Mouse (Mus musculus): Measurements from ENCODE around the gene Hoxc8. TPM values are rescaled to one million over a fixed set of nuclear protein-coding genes. Genes with fewer than 3 reads are reported as not detected.
A peak's percentile ranks its signal among the peaks of the same experiment; 100 is the strongest.

Gene Hoxc8
- polyA plus RNA-seq (2016; fragmentation: Nextera tagmentation; extraction: Ambion mirVana) = 0.06 and 1.7 TPM in 2 replicates

DNA sequence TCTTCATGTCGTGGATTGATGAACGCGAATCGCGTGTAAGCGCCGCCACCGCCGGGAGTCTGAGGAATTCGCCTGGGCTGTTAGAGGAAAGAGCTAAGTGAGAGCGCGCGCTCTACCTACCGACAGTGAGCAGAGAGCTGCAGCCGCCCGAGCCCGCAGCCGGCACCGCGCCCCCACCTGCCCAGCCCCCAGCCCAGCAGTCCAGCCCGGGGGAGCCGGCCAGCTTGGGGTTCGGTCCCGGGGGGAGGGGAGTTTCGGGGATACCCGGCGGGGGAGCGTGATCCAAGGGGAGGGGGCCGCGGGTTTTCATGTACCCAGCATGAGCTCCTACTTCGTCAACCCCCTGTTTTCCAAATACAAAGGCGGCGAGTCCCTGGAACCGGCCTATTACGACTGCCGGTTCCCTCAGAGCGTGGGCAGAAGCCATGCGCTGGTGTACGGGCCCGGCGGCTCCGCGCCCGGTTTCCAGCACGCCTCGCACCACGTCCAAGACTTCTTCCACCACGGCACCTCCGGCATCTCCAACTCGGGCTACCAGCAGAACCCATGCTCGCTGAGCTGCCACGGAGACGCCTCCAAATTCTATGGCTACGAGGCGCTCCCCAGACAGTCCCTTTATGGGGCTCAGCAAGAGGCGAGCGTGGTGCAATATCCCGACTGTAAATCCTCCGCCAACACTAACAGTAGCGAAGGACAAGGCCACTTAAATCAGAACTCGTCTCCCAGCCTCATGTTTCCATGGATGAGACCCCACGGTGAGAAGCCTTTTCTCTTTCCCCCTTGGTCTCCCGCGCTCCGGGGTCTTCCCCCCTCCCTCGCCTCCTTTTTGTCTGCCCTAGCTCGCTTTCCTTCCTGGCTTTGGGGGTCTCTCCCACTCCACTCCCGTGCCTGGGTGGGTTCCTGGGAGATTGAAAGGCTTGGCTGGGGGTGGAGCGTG, at the start of gene Hoxc8:
Hoxc8 (plus strand) TSS at position 147 of the 937 bp plus-strand sequence.
- 1% methylated on average over 66 of the region's 69 CpGs for WGBS
- H3K36me3 ChIP-seq = no peaks in the 10 kb centered on the region
- peaks cover 99% of the 10 kb centered on the region for H3K27me3 ChIP-seq (ENCODE audit: insufficient read depth, poor library complexity, severe bottlenecking)
- no peak within 1 kb of the TSS for H3K27ac ChIP-seq
- no peak for DNase-seq (ENCODE audit: low spot score)
- peaks cover 9% of the 10 kb centered on the region; the same call in 1 of the 2 replicates for H3K4me1 ChIP-seq
- H3K9me3 ChIP-seq = no peaks in the 10 kb centered on the region
- H3K4me3 ChIP-seq = peak within 1 kb of the TSS; percentile 36

DNA sequence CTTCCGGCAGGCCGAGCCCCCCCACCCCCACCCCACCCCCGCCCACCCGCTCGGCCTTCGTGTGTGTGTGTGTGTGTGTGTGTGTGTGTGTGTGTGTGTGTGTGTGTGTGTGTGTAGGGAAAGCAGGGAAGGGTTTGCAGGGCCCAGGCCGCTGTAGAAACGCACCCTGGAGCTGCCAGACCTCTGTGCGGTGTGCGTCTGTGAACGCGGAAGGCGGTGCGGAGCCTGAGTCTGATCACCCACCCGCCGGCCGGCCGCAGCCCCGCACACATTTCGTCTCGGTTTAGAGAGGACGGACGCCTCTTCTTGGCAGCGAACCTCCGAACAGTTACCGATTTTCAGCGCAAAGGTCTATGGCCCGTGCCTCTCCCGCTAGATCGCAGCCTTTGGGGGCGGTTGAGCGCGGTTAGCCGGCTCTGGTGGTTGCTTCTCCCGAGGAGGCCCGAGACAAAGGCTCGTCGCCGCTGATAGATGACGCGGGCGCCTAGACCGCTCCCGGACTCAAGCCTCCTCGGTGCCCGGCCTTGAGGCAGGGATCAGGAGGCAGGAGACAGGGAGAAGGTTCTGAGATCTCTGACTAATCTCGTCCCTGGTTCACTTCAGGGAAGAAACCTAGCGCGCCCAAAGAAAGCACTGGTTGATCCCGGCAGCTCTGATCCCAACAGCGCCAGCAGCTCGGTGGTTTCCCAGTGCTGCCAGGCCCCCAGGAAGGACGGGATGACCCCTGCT, 47.5 kb upstream of the Hoxc8 start:
- DNase-seq (ENCODE audit: low spot score) = no peak
- H3K4me1 ChIP-seq = peaks cover 10% of the 10 kb centered on the region; the same call in 1 of the 2 replicates
- H3K27ac ChIP-seq = no peak overlapping the region
- WGBS = 0% methylated on average over 45 of the region's 53 CpGs
- peak overlapping the region; percentile 50 for H3K4me3 ChIP-seq
- H3K27me3 ChIP-seq (ENCODE audit: insufficient read depth, poor library complexity, severe bottlenecking) = peaks cover 100% of the 10 kb centered on the region
- no peaks in the 10 kb centered on the region for H3K9me3 ChIP-seq
- H3K36me3 ChIP-seq = no peaks in the 10 kb centered on the region

GRCm38 (mm10) chr15:102943468-102943813, 47.0 kb upstream of the Hoxc8 start:
- under 1% methylated on average over 5 of the region's 5 CpGs for WGBS
- Histone ChIP-seq H3K27ac (no peak overlapping the region), H3K27me3 (ENCODE audit: insufficient read depth, poor library complexity, severe bottlenecking) (peaks cover 100% of the 10 kb centered on the region), H3K9me3 (no peaks in the 10 kb centered on the region), H3K4me3 (peak overlapping the region; percentile 50), H3K4me1 (peaks cover 10% of the 10 kb centered on the region; the same call in 1 of the 2 replicates), H3K36me3 (no peaks in the 10 kb centered on the region)
- no peak for DNase-seq (ENCODE audit: low spot score)

DNA sequence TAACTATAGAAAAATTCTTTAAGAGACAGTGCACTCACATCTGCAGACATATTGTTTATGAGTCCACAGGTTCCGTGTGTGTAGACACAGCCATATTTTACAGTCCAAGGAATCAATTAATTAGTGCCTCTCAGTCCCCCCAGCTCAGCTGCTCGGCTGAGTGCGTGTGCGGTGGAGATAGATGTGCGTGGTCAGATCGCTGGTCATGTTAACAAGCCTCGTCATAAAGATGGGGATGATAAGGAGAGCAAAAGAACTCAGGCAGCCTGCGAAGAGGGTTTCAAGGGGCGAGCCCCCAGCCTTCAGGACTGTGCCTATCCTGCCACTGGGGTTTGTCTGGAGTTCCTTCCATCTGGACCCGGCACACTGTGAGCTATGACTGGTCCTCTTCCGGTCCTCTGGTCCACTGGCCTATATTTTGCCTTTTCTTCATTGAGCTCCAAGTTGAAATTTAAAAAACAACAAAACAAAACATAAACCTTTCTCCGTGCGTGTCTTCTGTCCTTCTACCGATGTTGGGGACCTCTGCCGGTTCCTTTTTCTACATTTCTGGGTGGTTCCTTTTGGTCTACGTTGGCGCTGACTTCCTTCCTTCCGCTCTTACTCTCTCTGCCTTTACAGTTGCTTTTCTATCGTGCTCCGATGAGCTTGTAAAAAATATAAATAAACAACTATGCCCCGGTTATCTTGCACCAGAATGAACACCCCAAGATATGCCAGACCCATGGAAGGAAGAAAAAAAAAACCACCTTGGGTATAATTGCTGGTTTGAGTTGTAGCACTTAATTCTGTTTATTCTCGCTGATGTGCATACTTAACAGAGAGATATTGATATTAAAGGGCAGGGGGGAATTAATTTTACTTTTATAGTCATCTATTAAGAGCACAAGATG, 45.0 kb upstream of the Hoxc8 start:
- peaks cover 10% of the 10 kb centered on the region; the same call in 1 of the 2 replicates for H3K4me1 ChIP-seq
- H3K36me3 ChIP-seq = no peaks in the 10 kb centered on the region
- no peak overlapping the region for H3K27ac ChIP-seq
- no peak overlapping the region for H3K4me3 ChIP-seq
- no peak for DNase-seq (ENCODE audit: low spot score)
- peaks cover 100% of the 10 kb centered on the region for H3K27me3 ChIP-seq (ENCODE audit: insufficient read depth, poor library complexity, severe bottlenecking)
- H3K9me3 ChIP-seq = no peaks in the 10 kb centered on the region
- 10% methylated on average over 22 of the region's 22 CpGs for WGBS

DNA sequence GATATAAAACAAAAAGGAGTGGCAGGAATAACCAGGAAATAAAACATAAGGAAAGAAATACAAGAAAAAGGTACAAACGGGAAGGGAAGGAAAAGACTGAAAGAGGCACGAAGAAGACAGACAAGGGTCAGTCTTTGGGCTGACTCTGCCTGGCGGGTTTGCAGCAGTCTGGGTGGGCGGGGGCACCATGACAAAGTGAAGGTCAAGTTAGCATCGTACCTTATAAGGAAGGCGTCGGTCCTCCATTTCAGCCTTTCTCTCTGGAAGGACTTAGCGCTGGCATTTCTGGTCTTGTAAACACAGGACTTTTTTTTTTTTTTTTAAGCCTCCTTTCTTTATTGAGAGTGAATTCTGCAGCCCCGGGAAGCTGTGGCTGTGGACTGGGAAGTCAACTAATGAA, 43.1 kb upstream of the Hoxc8 start:
- 0% methylated on average over 9 of the region's 9 CpGs for WGBS
- H3K9me3 ChIP-seq = no peaks in the 10 kb centered on the region

DNA sequence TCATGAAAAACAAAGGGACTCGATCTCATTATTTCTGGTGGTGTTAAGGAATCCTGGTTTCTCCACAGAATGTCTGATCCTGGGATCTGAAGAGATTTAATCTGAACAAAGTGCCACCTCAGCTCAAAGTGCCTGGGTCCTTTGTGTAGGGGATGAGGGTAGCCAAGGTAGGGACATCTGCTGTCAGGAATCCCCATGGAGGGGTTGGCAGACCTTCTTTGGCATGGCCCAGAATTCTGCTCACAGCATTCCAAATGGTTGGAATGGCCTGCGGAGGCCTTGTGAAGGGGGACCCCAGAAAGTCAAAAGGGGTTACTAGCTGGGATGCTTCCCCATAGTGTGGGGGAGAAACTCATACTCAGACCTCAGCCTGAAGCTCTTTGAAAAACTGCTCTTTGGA, 41.6 kb upstream of the Hoxc8 start:
- Histone ChIP-seq H3K9me3 (no peaks in the 10 kb centered on the region), H3K27me3 (ENCODE audit: insufficient read depth, poor library complexity, severe bottlenecking) (peaks cover 100% of the 10 kb centered on the region), H3K36me3 (no peaks in the 10 kb centered on the region), H3K4me1 (no peaks in the 10 kb centered on the region), H3K4me3 (no peak overlapping the region), H3K27ac (no peak overlapping the region)
- no peak for DNase-seq (ENCODE audit: low spot score)
- 9% methylated on average over 2 of the region's 2 CpGs for WGBS

More for the DNA sequence above, 43.1 kb upstream of the Hoxc8 start:
- Histone ChIP-seq H3K4me1 (peaks cover 10% of the 10 kb centered on the region; the same call in 1 of the 2 replicates), H3K4me3 (no peak overlapping the region), H3K27ac (no peak overlapping the region), H3K27me3 (ENCODE audit: insufficient read depth, poor library complexity, severe bottlenecking) (peaks cover 100% of the 10 kb centered on the region), H3K36me3 (no peaks in the 10 kb centered on the region)
- DNase-seq (ENCODE audit: low spot score) = no peak

- Histone ChIP-seq H3K4me1 (peaks cover 1% of the 10 kb centered on the region; the same call in 1 of the 2 replicates), H3K27me3 (ENCODE audit: insufficient read depth, poor library complexity, severe bottlenecking) (peaks cover 100% of the 10 kb centered on the region), H3K36me3 (no peaks in the 10 kb centered on the region), H3K4me3 (no peak overlapping the region), H3K27ac (no peak overlapping the region), H3K9me3 (no peaks in the 10 kb centered on the region)
- no peak for DNase-seq (ENCODE audit: low spot score)
- WGBS = 2% methylated on average over 20 of the region's 20 CpGs
Measured at GRCm38 (mm10) chr15:102949696-102950095, 40.7 kb upstream of the Hoxc8 start.

DNA sequence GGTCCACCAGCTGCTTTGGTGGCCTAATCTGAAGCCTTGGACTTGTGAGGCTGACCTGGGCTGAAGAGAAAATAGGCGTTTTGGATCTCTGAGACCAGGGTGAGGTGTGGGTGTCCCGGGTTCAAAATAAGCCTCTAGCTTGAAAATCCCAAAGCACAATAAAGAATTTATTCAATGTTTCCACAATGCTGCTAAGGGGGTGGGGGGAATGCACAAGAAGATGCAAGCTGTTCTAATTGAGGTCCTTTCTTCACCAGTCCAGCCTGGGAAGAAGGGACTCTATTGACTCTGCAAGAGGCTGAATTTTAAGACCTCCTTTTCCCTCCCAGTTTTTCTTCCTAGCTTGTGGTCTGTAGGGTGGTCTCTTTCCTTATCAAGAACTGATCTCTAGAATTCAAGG, 39.5 kb upstream of the Hoxc8 start:
- WGBS = 15% methylated on average over 2 of the region's 2 CpGs
- peaks cover 100% of the 10 kb centered on the region for H3K27me3 ChIP-seq (ENCODE audit: insufficient read depth, poor library complexity, severe bottlenecking)
- H3K4me3 ChIP-seq = no peak overlapping the region
- no peak for DNase-seq (ENCODE audit: low spot score)
- H3K4me1 ChIP-seq = peaks cover 4% of the 10 kb centered on the region; the same call in 1 of the 2 replicates
- no peaks in the 10 kb centered on the region for H3K9me3 ChIP-seq
- H3K27ac ChIP-seq = no peak overlapping the region
- H3K36me3 ChIP-seq = no peaks in the 10 kb centered on the region

DNA sequence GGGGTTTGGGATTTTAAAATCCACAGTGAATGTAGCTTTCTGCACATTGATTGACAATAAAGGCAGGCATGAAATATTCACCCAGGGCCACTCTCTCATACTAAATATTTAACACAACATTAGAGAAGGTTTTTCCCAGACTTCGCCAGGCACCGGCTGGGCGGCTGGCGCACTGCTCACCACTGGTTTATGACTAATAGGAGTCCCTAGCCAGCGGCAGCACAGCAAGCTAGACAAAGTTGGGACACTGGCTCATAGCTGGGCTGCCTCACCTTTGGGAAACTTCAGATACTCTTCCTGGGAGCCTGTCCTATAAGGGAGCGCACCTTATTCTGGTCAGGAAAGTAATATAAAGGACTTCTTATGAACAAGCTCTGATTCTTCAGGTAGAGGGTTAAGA, 36.8 kb upstream of the Hoxc8 start:
- H3K4me1 ChIP-seq = peaks cover 4% of the 10 kb centered on the region; the same call in 1 of the 2 replicates
- H3K27ac ChIP-seq = no peak overlapping the region
- no peaks in the 10 kb centered on the region for H3K9me3 ChIP-seq
- H3K36me3 ChIP-seq = no peaks in the 10 kb centered on the region
- DNase-seq (ENCODE audit: low spot score) = no peak
- H3K27me3 ChIP-seq (ENCODE audit: insufficient read depth, poor library complexity, severe bottlenecking) = peaks cover 100% of the 10 kb centered on the region
- H3K4me3 ChIP-seq = no peak overlapping the region
- WGBS = 5% methylated on average over 6 of the region's 6 CpGs

DNA sequence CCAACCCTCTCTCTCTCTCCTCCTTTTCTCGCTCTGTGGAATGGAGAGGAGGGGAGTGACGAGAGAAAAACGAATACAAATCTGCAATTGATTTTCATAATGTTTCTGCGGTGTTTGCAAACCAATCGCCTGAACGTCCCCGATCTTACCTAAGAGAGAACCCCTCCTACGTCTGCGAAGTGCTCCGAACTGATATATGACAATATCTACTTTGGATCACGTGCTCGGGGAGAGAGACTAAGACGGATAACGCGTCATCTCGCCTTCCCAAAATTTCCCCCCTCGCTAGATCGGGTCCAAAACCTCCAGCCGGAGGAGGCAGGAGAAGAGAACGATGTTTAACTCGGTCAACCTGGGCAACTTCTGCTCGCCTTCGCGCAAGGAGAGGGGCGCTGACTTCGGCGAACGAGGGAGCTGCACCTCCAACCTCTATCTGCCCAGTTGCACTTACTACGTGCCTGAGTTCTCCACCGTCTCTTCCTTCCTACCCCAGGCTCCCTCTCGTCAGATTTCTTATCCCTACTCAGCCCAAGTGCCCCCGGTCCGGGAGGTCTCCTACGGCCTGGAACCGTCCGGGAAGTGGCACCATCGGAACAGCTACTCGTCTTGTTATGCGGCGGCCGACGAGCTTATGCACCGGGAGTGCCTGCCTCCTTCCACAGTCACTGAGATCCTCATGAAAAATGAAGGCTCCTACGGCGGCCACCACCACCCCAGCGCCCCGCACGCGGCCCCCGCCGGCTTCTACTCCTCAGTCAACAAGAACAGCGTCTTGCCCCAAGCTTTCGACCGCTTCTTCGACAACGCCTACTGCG, 36.0 kb upstream of the Hoxc8 start, which contains the start of gene Hoxc11:
Hoxc11 (plus strand) TSS at position 236 of the 815 bp plus-strand sequence.
- Histone ChIP-seq H3K27me3 (ENCODE audit: insufficient read depth, poor library complexity, severe bottlenecking) (peaks cover 100% of the 10 kb centered on the region), H3K4me3 (peak within 1 kb of the TSS; percentile 3; the same call in 1 of the 2 replicates), H3K27ac (0 out of 2 replicates have a peak within 1 kb of the TSS, but pooled peaks have one; percentile 25), H3K36me3 (no peaks in the 10 kb centered on the region), H3K9me3 (no peaks in the 10 kb centered on the region), H3K4me1 (peaks cover 4% of the 10 kb centered on the region; the same call in 1 of the 2 replicates)
- under 1% methylated on average over 57 of the region's 57 CpGs for WGBS
- no peak for DNase-seq (ENCODE audit: low spot score)

- peaks cover 4% of the 10 kb centered on the region; the same call in 1 of the 2 replicates for H3K4me1 ChIP-seq
- peaks cover 100% of the 10 kb centered on the region for H3K27me3 ChIP-seq (ENCODE audit: insufficient read depth, poor library complexity, severe bottlenecking)
- WGBS = under 1% methylated on average over 28 of the region's 28 CpGs
- H3K27ac ChIP-seq = 0 out of 2 replicates have a peak overlapping the region, but pooled peaks have one; percentile 25
- no peaks in the 10 kb centered on the region for H3K36me3 ChIP-seq
- peak overlapping the region; percentile 3; the same call in 1 of the 2 replicates for H3K4me3 ChIP-seq
- H3K9me3 ChIP-seq = no peaks in the 10 kb centered on the region
- DNase-seq (ENCODE audit: low spot score) = no peak
Measured at GRCm38 (mm10) chr15:102955007-102955382, 35.4 kb upstream of the Hoxc8 start.
